Mouse (Mus musculus) cerebellum, adult 9-11 months (tissue): ENCODE data around the gene Prkar1a.
A peak's percentile ranks its signal among the peaks of the same experiment; 100 is the strongest.

Experiments used
- DNase-seq: peaks from one replicate; pipeline ENCODE4 v3.0.0; 2022

Prkar1a gene

DNA sequence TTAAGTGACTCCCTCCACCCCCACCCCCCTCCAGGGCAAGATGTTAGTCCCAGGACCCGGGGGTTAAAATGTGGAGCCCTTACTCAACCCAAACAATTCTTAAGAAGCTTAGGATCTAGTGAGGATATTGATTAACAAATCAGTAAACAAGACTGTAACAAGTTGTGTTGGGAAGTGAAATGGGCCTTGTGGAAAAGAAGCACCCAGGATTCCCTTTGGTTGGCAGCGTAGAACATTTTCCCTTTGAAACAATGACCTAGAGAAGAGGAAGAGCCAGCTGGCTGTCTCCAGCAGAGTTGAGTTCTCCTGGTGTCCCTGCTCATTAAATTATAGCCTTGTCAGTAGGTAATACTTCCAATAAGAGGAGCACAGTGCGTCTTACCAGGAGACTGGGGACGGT, 59.6 kb downstream of the Prkar1a start:
- no peak for DNase-seq

- DNase-seq = no peak
Observed at GRCm38 (mm10) chr11:109709501-109709900, 60.3 kb downstream of the Prkar1a start.

GRCm38 (mm10) chr11:109714341-109715247, 65.4 kb downstream of the Prkar1a start:
- peak; percentile 21 for DNase-seq

DNA sequence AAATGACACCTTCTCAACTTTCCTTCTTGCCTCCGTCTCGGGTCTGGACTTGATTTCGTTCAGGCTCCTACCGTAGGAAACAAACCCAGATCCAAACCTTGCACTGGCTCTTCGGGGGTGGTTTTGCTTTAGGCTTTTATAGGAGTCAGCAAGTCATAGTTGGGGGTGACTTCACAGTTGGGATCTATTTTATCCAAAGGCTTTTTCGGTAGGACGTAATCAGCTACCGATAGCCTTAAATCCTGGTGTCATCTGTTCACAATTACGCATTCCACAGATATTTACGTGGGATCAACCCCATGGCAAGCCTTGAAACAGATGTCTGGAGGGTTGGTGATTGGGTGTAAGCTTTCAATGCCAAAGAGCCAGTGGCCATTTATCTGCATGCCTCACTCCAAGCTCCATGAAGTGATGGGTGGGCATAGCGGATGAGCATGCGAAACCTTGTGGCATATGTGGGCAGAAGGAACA, 66.1 kb downstream of the Prkar1a start:
- DNase-seq = no peak

DNA sequence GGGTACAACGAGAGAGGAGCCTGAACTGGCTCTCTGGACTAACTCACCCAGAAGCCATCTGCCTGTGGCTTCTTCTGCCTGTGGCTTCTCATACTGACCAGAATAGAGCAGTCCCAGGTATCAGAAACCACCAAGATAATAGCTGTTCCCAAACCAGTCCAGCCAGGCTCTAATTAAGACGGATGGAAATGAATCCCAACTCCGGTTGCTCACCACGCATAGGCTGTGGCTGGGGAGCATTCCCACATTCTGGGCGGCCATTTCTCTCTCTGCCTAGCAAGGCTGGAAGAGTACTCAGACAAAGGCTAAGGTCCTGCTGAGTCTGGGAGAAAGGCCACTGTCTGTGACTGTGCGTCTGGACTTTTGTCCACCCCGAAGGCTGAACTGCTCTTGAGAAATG, 67.8 kb downstream of the Prkar1a start:
- peak; percentile 10 for DNase-seq

- DNase-seq = no peak
Observed at GRCm38 (mm10) chr11:109717448-109717847, 68.2 kb downstream of the Prkar1a start.

DNA sequence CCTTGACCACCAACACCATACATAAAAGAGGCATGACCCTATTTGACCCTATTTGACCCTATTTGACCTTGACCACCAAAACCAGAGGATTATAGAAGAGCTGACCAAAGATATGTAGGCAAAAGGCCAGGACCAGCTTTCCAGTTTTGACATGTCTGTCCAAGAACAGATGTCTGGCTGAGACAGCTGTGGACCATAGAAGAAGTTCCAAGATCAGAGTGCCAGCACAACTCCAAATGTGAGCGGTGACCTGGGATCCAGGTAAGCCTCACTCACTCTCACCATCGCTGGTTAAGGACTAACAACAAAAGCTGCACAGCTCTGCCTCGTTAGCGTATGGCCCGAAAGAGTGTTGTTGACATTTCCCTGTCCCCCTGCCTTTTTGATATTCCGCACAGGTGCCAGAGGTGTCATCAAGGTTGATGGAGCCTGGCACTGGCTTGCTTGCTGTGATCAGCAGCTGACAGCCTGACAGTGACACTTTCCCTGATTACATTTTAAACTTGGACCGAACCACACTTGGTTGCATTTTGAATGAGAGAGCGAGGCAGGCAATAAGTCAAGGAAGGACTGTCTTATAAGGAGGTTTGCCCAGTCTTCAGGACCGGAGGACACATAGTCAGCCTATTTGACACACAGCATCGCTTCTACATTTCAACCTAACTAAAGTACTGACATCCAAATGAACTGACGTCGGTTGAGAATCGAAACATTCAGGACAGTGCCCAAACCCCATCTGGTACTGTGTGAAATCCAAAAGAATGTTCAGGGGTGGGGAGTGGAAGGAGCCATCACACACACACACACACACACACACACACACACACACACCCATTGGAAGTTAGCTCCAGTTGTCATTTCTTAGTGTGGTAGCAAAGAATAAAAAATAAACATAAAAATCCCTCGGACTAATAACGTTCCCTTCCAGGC, 69.0 kb downstream of the Prkar1a start:
- DNase-seq = no peak
